Mouse (Mus musculus) adrenal gland, adult (tissue): ENCODE measurements at regions not wholly inside any gene's neighbourhood (a gene's known extent, or its start where the extent isn't known, plus 50 kb on each side); places are given as distances from the start of the nearest gene placed in this dataset.
A peak's percentile ranks its signal among the peaks of the same experiment; 100 is the strongest.

Experiments
- DNase-seq, 2 experiments: peaks; one replicate each; pipeline ENCODE4 v3.0.0; 2022 to 2023; ENCODE audit warnings: low spot score in 1 of 2; ENCODE audit not compliant: inconsistent age in 2 of 2

- DNase-seq = no peak
Observed at GRCm38 (mm10) chr2:71636590-71636989, 90.0 kb upstream of the Dlx2 start.

- DNase-seq = no peak
Observed at GRCm38 (mm10) chr2:71640251-71640650, 93.7 kb upstream of the Dlx2 start.

DNA sequence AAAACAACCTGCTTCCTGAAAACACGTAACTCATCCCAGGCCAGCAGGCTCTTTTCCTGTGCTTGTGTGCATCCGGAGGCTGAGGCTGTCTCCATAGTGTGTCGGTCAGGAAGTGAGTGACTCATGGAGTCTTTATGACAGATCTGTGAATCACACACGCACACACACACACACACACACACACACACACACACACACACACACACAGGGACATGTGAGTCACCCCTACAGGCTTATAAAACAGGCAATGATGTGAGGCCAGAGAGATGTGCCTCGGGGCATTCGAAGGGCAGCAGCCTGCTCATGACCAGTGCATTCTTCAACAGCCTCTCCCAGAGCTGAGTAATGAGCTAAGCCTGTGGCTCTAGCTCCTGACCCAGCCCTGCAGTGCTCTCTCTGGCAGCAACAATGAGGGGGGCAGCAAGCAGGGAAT lies 97.5 kb upstream of the Dlx2 start:
- DNase-seq = peak; percentile 86 to 90

DNA sequence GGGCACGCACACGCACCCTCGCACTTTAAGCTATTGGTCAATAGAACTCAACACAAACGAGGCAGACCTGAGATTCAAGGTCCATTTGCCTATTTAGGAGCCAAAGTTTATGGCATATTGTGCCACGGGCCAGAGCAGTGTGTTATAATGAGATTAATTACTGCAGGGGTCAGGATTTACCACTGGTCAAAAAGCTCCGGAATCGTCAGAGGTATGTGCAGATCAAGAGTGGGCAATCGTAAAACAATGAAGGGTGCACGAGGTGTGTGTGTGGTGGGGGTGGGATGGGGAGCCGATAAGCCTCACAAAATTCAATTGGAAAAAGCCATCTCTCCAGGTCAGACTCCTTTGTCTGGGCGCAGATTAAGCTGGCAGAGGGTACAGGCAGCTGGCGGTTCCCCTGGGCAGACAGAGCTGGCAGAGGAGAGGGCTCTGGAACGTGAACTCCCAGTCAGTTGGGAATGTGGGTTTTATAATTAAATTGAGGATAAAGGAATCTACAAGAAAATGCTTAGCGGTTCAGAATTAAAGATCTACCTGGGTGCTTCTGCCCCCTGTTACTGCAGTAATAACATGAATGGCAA lies 97.4 kb upstream of the Itga6 start:
- no peak for DNase-seq

DNA sequence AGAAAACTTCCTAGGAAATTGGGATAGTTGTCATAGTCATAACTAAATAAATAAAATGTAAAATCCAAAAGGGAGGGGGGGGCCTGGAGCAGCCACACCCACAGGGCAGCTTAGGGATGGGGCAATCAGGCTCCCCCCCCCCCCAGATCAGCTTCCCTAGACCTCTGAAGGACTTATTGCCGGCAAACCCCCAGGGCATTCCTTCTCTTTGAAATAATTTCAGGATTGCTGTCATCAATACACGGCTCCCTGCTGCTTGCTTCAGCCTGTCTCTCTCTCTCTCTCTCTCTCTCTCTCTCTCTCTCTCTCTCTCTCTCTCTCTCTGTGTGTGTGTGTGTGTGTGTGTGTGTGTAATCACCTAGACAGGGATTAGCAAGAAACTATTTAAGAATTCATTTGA lies 93.8 kb upstream of the Itga6 start:
- no peak for DNase-seq

GRCm38 (mm10) chr2:71652261-71652801 lies 93.1 kb upstream of the Itga6 start:
- peak; percentile 30 to 69 for DNase-seq

GRCm38 (mm10) chr2:71654817-71655503 lies 90.5 kb upstream of the Itga6 start:
- no peak for DNase-seq

DNA sequence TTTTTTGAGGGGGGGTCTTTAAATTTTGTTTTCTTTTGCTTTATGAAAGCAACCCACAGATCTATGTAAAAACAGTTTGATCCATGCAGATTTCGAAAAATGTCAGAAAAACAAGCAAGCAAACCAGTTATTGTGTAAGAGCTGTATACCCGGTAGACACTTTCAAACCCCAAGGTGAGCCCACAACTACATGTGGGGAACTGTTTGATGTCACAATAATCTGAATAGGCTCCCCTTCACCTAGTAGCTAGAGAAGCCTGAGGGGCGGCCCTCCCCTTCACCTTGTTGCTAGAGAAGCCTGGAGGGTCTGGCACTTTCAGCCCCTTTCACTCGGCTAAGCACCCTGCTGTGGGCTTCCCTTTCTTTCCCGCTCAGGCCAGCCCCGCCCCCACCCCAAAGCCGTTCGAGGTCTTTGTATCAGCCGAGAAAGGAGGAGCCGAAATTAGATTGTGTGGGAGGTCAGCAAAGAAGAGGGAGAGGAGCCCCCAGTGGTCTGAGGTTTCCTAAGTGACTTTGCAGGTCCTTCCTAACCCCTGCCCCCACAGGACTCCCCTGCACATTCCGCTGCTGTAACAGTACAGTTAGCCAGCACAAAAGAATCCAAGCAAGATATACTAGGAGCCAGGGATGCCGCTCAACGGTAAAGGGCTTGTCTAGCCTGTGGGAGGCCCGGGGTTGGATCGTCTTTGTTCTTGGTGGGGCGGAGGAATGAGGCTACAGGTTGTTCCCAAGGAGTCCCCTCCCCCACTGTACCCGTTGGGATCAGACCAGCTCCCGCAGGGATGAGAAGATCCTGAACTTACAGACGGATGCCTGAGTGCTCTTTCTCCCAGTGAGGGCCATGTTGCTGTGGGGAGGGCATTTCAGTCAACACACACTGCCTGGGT lies 89.7 kb upstream of the Itga6 start:
- peak; percentile 30 to 69 for DNase-seq

DNA sequence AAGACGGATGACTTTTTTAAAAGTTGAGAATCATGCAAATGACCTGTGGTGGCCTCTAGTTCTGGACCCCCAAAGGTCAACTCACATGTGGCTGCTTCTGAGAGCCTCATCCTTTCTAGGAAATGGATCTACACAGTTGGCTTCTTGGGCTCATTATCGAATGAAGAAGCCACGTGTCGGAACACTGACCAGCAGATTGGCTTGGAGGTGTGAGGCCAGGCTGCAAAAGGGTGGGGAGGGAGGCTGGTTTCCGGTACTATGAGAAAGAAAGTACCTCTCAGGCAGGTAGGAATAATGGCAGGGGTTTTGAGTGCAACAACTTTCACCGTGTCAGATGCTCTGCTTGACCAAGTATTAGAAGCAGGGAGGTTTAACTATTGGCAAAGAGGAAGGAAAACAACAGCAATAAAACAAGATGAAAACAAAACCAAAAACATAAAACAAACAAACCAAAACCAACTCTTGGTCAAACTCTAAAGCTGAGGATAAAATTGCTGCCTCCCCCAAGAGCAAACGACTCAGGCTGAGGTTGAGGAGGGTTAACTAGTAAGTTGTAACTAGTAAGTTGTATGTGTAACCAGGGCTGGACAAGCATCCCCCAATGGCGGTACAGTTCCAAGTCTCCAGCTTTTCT lies 88.7 kb upstream of the Itga6 start:
- DNase-seq = no peak

- DNase-seq = no peak
Observed at GRCm38 (mm10) chr2:71661438-71661837, 84.0 kb upstream of the Itga6 start.

DNA sequence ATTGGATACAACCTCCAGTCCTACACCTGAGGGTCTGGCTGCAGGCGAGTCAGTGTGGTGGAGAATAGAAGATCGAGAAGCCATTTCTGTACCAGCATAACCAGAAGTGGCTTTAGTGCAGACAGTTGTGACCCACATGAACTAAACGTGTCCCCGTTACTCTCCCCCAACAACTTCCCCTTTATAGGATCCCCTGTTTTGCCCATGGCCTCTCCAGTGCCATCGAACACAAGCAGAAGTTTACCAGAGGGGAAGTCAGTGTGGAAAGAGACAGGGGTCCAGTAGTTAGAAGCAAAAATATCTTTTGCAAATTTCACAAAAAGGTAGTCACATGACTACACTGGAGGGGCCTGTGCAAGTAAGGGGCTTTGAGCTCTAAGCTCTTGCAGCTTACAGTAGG lies 83.4 kb upstream of the Itga6 start:
- DNase-seq = no peak

GRCm38 (mm10) chr2:71663453-71663852 lies 82.0 kb upstream of the Itga6 start:
- no peak for DNase-seq

- DNase-seq = no peak
Observed at GRCm38 (mm10) chr2:71666927-71667326, 78.5 kb upstream of the Itga6 start.

GRCm38 (mm10) chr2:71667746-71668145 lies 77.7 kb upstream of the Itga6 start:
- no peak for DNase-seq

DNA sequence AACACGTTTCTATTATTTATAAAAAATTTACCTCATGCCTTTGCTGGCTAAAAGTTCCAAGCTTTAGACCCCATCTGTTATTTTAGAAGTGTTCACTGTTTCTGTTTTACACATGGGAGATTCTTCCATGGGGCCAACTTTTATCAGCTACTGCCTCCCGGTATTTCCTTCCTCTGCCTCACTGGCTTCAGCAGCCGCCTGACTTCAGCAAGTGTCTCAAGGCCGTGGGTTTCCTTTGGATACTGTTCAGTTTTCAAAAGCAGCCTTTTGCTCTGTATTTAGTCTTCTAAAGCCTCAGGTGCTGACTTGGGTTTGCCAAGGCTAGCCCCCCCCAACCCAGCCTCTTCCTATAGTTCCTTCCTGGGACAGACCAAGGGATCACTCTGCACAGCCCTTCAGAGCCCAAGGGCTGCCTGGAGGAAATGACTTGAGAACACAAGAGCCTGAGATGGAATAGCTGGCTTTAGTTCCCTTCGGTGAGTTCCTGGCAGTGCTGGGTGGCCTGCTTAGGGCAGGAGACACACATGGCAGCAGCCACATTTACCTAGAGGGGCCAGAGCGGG lies 75.1 kb upstream of the Itga6 start:
- DNase-seq = peak in 1 of 2 experiments; percentile 52

GRCm38 (mm10) chr2:71670882-71671281 lies 74.5 kb upstream of the Itga6 start:
- peak; percentile 63 to 79 for DNase-seq

DNA sequence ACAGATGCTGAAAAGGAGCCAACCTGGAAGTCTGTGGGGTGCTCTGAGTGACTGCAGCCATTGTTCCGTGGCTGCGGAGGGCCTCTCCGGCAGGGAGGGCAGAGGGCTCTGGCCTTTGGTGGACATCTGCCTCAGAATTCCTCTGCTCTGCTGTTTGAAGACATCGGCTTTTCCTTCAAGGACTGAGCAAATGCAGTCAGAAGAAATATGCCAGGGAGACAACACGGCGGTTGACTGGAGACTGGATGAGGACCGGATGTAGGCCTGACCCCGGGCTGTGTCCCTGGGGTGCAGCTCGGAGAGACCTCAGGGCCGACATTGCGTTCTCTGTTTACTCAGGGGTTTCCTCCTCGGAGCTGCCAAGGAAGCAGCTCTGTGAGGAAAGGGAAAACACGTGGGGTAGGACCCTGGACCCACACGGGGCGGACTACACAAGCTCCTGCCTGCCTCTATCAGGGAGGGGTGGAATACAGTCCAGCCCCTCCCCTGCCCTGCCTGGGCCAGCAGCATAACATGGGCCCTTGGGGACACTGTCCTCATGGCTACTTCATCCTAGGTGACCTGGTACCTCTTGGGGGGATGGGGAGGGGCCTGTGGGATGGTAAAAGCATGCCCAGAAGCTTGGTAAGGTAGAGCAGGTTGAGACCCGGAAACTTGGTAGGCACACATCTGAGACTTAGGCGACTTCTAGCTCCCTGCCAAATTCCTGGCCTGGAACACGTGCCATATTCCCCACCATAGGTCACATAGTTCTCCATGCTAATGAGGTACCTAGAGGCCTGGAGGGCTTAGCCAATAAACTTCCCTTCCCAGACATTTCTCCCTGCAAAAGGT lies 72.1 kb upstream of the Itga6 start:
- DNase-seq = peak; percentile 79 to 83

DNA sequence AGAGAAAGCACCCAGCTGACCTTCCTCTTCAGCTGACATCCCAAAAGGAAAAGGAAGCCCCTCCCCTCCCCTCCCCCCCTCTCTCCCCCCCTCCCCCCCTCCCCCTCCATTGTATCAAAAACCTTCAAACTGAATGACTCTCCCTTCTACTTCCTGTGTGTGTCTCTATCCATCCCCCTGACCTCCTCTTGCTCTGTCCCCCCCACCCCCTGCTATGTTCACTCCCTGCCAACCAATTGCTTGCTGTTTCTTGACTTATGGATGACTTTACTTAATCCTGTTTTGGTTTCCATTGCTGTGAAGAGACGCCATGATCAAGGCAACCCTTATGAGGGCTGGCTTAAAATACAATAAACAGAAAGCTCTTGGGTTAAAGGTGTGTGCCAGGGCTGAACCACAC lies 64.7 kb upstream of the Itga6 start:
- no peak for DNase-seq

- DNase-seq = no peak
Observed at GRCm38 (mm10) chr2:71681148-71681547, 64.3 kb upstream of the Itga6 start.

DNA sequence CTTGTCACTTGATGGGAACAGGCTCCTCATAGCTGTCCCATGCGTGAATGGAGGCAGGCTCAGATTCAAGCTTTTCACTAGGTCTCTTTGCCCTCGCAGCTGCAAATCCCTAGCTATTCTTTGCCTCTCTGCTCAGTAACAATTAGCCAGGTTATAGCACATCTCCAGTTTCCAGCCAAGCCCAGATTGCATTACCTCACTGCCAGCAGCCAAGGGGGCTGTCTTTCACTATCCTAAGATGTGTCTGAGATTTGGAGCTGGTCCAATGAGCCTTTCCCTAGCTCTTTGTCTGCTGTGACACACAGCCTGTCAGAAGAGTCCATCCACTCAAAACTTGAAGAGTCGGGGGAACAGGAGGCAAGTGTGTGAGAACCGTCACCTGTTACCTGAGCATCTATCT lies 62.0 kb upstream of the Itga6 start:
- DNase-seq = no peak
